Mouse (Mus musculus): ENCODE results near the gene Raver1.

DNA sequence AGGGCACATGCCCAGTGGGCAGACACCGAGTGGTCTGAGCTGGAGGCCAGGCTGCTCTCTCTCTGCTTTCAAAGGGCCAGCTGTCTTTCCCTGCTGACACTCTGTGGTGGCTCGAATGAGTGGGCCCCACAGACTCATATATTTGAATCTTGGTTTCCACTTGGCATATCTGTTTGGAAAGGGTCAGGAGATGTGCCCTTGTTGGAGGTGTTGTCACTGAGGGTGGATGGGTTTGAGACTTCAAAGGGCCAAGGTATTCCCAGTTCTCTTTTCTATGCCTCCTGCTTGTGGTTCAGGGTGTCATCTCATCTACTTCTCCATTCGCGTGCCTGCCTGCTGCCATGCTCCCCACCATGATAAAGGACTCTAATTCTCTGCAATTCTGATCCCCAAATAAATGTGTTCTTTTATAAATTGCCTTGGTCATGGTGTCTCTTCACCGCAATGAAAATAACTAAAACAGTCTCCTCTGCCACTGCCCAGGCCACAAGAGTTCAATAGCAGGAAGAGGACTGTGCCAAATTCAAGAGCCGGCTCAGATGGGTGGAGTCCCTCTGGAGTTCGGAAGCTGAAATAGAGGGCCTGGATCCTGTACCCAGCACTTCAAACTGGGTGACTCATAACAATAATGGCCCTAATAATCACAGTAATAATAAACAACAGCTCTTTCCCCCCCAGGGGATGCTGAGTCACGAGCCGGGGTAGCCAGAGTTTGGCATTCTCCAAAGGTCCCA lies 43.0 kb upstream of the Raver1 start:
- no peak for TF ChIP-seq POLR2A (IDR thresholded peaks at IDR 0.05; ENCODE audit: extremely low read depth, insufficient read depth, low read length)
- no peak for TF ChIP-seq CTCF (IDR thresholded peaks at IDR 0.05; ENCODE audit: extremely low read depth, insufficient read depth, low read length)

Measured in cortical plate, adult 2 months (tissue).